Mouse (Mus musculus) hematopoietic stem cell, adult 5-6 weeks (primary cell): ENCODE measurements at regions not wholly inside any gene's neighbourhood (a gene's known extent, or its start where the extent isn't known, plus 50 kb on each side); places are given as distances from the start of the nearest gene placed in this dataset.

ENCODE experiments used
- ATAC-seq, 2 experiments: fragments of 125-278 bp in 1 of 2; replicated peaks in 1 of 2; 2 replicates each; pipeline ENCODE4 v1.8.0; 2016 to 2017; ENCODE audit warnings: inconsistent platforms in 2 of 2, mild to moderate bottlenecking in 2 of 2, moderate number of reproducible peaks in 2 of 2, low read depth in 1 of 2, moderate TSS enrichment in 1 of 2; ENCODE audit not compliant: low FRiP score in 2 of 2, poor library complexity in 2 of 2, severe bottlenecking in 2 of 2, insufficient read depth in 1 of 2, low TSS enrichment in 1 of 2

- no peak for ATAC-seq
Measured at GRCm38 (mm10) chr19:19807992-19808391, 582.8 kb downstream of the Anxa1 start.

GRCm38 (mm10) chr19:19793835-19794234 lies 596.9 kb downstream of the Anxa1 start:
- ATAC-seq: no peak

- ATAC-seq: no peak
Measured at GRCm38 (mm10) chr19:19783507-19783906, 607.2 kb downstream of the Anxa1 start.

GRCm38 (mm10) chr19:19777891-19778290 lies 612.9 kb downstream of the Anxa1 start:
- ATAC-seq: no peak

- no peak for ATAC-seq
Measured at GRCm38 (mm10) chr19:19770990-19771389, 619.8 kb downstream of the Anxa1 start.

- ATAC-seq: peak in 1 of 2 experiments; percentile 36; a peak in 1 of 4 replicates
Measured at GRCm38 (mm10) chr19:19750069-19750599, 639.1 kb upstream of the Rorb start.

- no peak for ATAC-seq
Measured at GRCm38 (mm10) chr19:19747821-19748488, 637.0 kb upstream of the Rorb start.

- no peak for ATAC-seq
Measured at GRCm38 (mm10) chr19:19719939-19720338, 608.9 kb upstream of the Rorb start.
